8 mouse cellular contexts compared by ENCODE assay signal in genomic region chr5:142581517-142581916, GRCm38 (mm10). TPM values are rescaled to one million over a fixed set of nuclear protein-coding genes. Genes with fewer than 3 reads are reported as not detected.
DNase-seq lines count a peak whose midpoint lies in the region; ATAC-seq and TF ChIP-seq lines count a peak whose summit lies in the region.

No protein-coding gene starts in this region.

- peaks cover 9% of the 10 kb centered on the region for H3K36me3 ChIP-seq in forebrain, postnatal 0 days (ENCODE audit: insufficient read depth)
- no peaks in the 10 kb centered on the region for H3K36me3 ChIP-seq in kidney, embryonic 14.5 days (ENCODE audit: control insufficient read depth, insufficient read depth, low read length)
- no peaks in the 10 kb centered on the region for H3K36me3 ChIP-seq in limb, embryonic 13.5 days
- no peaks in the 10 kb centered on the region for H3K36me3 ChIP-seq in midbrain, embryonic 16.5 days (ENCODE audit: control insufficient read depth, insufficient read depth, low read length)

- no peak overlapping the region for H3K4me2 ChIP-seq in forebrain, postnatal 0 days (ENCODE audit: low read depth)
- H3K4me2 ChIP-seq in kidney, embryonic 14.5 days (replicated peaks; ENCODE audit: low read depth, low read length): no peak overlapping the region
- no peak overlapping the region for H3K4me2 ChIP-seq in limb, embryonic 13.5 days (replicated peaks)
- H3K4me2 ChIP-seq in midbrain, embryonic 16.5 days (ENCODE audit: low read length): no peak overlapping the region

- 0 out of 2 replicates have a peak, but pooled peaks cover 5% of the 10 kb centered on the region for H3K4me1 ChIP-seq in forebrain, postnatal 0 days (ENCODE audit: insufficient read depth)
- no peaks in the 10 kb centered on the region for H3K4me1 ChIP-seq in kidney, embryonic 14.5 days (ENCODE audit: control insufficient read depth, insufficient read depth, low read length)
- H3K4me1 ChIP-seq in limb, embryonic 13.5 days: peaks cover 9% of the 10 kb centered on the region; the same call in 1 of the 2 replicates
- peaks cover 6% of the 10 kb centered on the region; the same call in 1 of the 2 replicates for H3K4me1 ChIP-seq in midbrain, embryonic 16.5 days (ENCODE audit: control insufficient read depth, insufficient read depth, low read length)

- H3K9me3 ChIP-seq in forebrain, postnatal 0 days (ENCODE audit: low read length): no peaks in the 10 kb centered on the region
- H3K9me3 ChIP-seq in kidney, embryonic 14.5 days (ENCODE audit: control insufficient read depth, low read length): peaks cover 3% of the 10 kb centered on the region; the same call in 1 of the 2 replicates
- no peaks in the 10 kb centered on the region; the same call in 1 of the 2 replicates for H3K9me3 ChIP-seq in limb, embryonic 13.5 days
- H3K9me3 ChIP-seq in midbrain, embryonic 16.5 days (replicated peaks; ENCODE audit: control insufficient read depth, low read length, poor library complexity, severe bottlenecking): no peaks in the 10 kb centered on the region; the same call in 1 of the 2 replicates

- WGBS in forebrain, postnatal 0 days: 17% methylated on average over 5 of the region's 5 CpGs
- 18% methylated on average over 5 of the region's 5 CpGs for WGBS in kidney, embryonic 14.5 days
- 10% methylated on average over 5 of the region's 5 CpGs for WGBS in limb, embryonic 13.5 days
- WGBS in midbrain, embryonic 16.5 days: 11% methylated on average over 5 of the region's 5 CpGs

- no peak overlapping the region for H3K4me3 ChIP-seq in forebrain, postnatal 0 days (ENCODE audit: low read depth, low read length)
- H3K4me3 ChIP-seq in kidney, embryonic 14.5 days (ENCODE audit: low read length): no peak overlapping the region
- no peak overlapping the region for H3K4me3 ChIP-seq in limb, embryonic 13.5 days
- H3K4me3 ChIP-seq in midbrain, embryonic 16.5 days (ENCODE audit: low read depth, low read length): no peak overlapping the region

- TF ChIP-seq CTCF in forebrain, postnatal 0 days (IDR thresholded peaks at IDR 0.05; ENCODE audit: low read depth): peak; percentile 96

- H3K9ac ChIP-seq in forebrain, postnatal 0 days: no peak overlapping the region
- H3K9ac ChIP-seq in kidney, embryonic 14.5 days (ENCODE audit: low read depth, low read length): no peak overlapping the region
- H3K9ac ChIP-seq in limb, embryonic 13.5 days: no peak overlapping the region
- H3K9ac ChIP-seq in midbrain, embryonic 16.5 days (ENCODE audit: low read depth, low read length): no peak overlapping the region

- peak; percentile 63 for ATAC-seq in forebrain, postnatal 0 days
- peak; percentile 72 for ATAC-seq in kidney, embryonic 14.5 days (ENCODE audit: low FRiP score, low TSS enrichment)
- ATAC-seq in limb, embryonic 13.5 days (ENCODE audit: low FRiP score, low read depth): peak; percentile 77
- ATAC-seq in midbrain, embryonic 16.5 days: peak; percentile 60; the same call in 1 of the 2 replicates

- no peaks in the 10 kb centered on the region for H3K27me3 ChIP-seq in forebrain, postnatal 0 days (ENCODE audit: insufficient read depth, low read length)
- H3K27me3 ChIP-seq in kidney, embryonic 14.5 days (ENCODE audit: control insufficient read depth, insufficient read depth, low read length): no peaks in the 10 kb centered on the region
- no peaks in the 10 kb centered on the region; the same call in 1 of the 2 replicates for H3K27me3 ChIP-seq in limb, embryonic 13.5 days
- no peaks in the 10 kb centered on the region for H3K27me3 ChIP-seq in midbrain, embryonic 16.5 days (ENCODE audit: control insufficient read depth, insufficient read depth, low read depth, low read length)

- peak; percentile 40 to 61 for DNase-seq in heart, postnatal 14 days
- DNase-seq in heart, adult 9 months (ENCODE audit: low spot score in 2 of 2): no peak
- DNase-seq in cerebellum, adult 11-12 months: peak; percentile 48
- DNase-seq in forebrain, postnatal 0 days: peak; percentile 84
- DNase-seq in testis, postnatal 14 days (ENCODE audit: low spot score): peak; percentile 32

- intact Hi-C loops in heart, postnatal 14 days (cut with DNase I): loop anchor here (1.0 to 5.0 kb wide), 2 partner anchors 41 to 137 kb away; no protein-coding TSS in a partner anchor

- H3K27ac ChIP-seq in forebrain, postnatal 0 days (ENCODE audit: low read depth, low read length): no peak overlapping the region
- no peak overlapping the region for H3K27ac ChIP-seq in kidney, embryonic 14.5 days (ENCODE audit: low read depth, low read length)
- no peak overlapping the region for H3K27ac ChIP-seq in limb, embryonic 13.5 days
- no peak overlapping the region for H3K27ac ChIP-seq in midbrain, embryonic 16.5 days (ENCODE audit: low read length)

RNA-seq across cellular contexts. Expression of gene Mmd2, which starts 27.1 kb away (rescaled TPM):
- total RNA-seq in heart, postnatal 14 days (2021): under 1 TPM in 1 of 2 experiments, not detected in 1; 0.41 TPM
- total RNA-seq in forebrain, postnatal 0 days (2014; rRNA removed): 112 and 118 TPM in 2 replicates
- 107 and 127 TPM in 2 replicates for polyA plus RNA-seq in forebrain, postnatal 0 days (2015; fragmentation: Nextera tagmentation; extraction: Ambion mirVana)
- 0.14 TPM in 1 of 2 replicates, not detected in the other for polyA plus RNA-seq in kidney, embryonic 14.5 days (2014; fragmentation: Nextera tagmentation; extraction: Ambion mirVana)
- polyA plus RNA-seq in limb, embryonic 13.5 days (2015; fragmentation: Nextera tagmentation; extraction: Ambion mirVana): 2.1 and 2.2 TPM in 2 replicates
- polyA plus RNA-seq in midbrain, embryonic 16.5 days (2015; fragmentation: Nextera tagmentation; extraction: Ambion mirVana): 52.2 and 74.2 TPM in 2 replicates

RNA-seq across cellular contexts. Expression of gene Radil, which starts 30.6 kb away (rescaled TPM):
- 1 to 10 TPM; 2.8 to 3.7 TPM for total RNA-seq in heart, postnatal 14 days (2021)
- total RNA-seq in forebrain, postnatal 0 days (2014; rRNA removed): 10.8 and 20.7 TPM in 2 replicates
- 6.0 and 10.4 TPM in 2 replicates for polyA plus RNA-seq in forebrain, postnatal 0 days (2015; fragmentation: Nextera tagmentation; extraction: Ambion mirVana)
- polyA plus RNA-seq in kidney, embryonic 14.5 days (2014; fragmentation: Nextera tagmentation; extraction: Ambion mirVana): 0.90 and 1.7 TPM in 2 replicates
- polyA plus RNA-seq in limb, embryonic 13.5 days (2015; fragmentation: Nextera tagmentation; extraction: Ambion mirVana): 4.3 and 4.8 TPM in 2 replicates
- 24.0 and 26.2 TPM in 2 replicates for polyA plus RNA-seq in midbrain, embryonic 16.5 days (2015; fragmentation: Nextera tagmentation; extraction: Ambion mirVana)

RNA-seq across cellular contexts. Expression of gene Wipi2, which starts 46.0 kb away (rescaled TPM):
- total RNA-seq in heart, postnatal 14 days (2021): 10 to 100 TPM; 36.1 TPM
- 62.5 and 68.0 TPM in 2 replicates for total RNA-seq in forebrain, postnatal 0 days (2014; rRNA removed)
- polyA plus RNA-seq in forebrain, postnatal 0 days (2015; fragmentation: Nextera tagmentation; extraction: Ambion mirVana): 32.2 and 37.4 TPM in 2 replicates
- 36.4 and 59.2 TPM in 2 replicates for polyA plus RNA-seq in kidney, embryonic 14.5 days (2014; fragmentation: Nextera tagmentation; extraction: Ambion mirVana)
- 50.0 and 53.1 TPM in 2 replicates for polyA plus RNA-seq in limb, embryonic 13.5 days (2015; fragmentation: Nextera tagmentation; extraction: Ambion mirVana)
- 43.9 and 45.1 TPM in 2 replicates for polyA plus RNA-seq in midbrain, embryonic 16.5 days (2015; fragmentation: Nextera tagmentation; extraction: Ambion mirVana)

RNA-seq across cellular contexts. Expression of gene Papolb, which starts 51.6 kb away (rescaled TPM):
- total RNA-seq in heart, postnatal 14 days (2021): under 1 TPM; 0.17 to 0.22 TPM
- 0.38 and 0.62 TPM in 2 replicates for total RNA-seq in forebrain, postnatal 0 days (2014; rRNA removed)
- polyA plus RNA-seq in forebrain, postnatal 0 days (2015; fragmentation: Nextera tagmentation; extraction: Ambion mirVana): 0.12 and 0.13 TPM in 2 replicates
- polyA plus RNA-seq in kidney, embryonic 14.5 days (2014; fragmentation: Nextera tagmentation; extraction: Ambion mirVana): 0.20 TPM in 1 of 2 replicates, not detected in the other
- polyA plus RNA-seq in limb, embryonic 13.5 days (2015; fragmentation: Nextera tagmentation; extraction: Ambion mirVana): 0.15 TPM in 1 of 2 replicates, not detected in the other
- polyA plus RNA-seq in midbrain, embryonic 16.5 days (2015; fragmentation: Nextera tagmentation; extraction: Ambion mirVana): 0.14 and 0.20 TPM in 2 replicates

Comparison
In these comparisons a context has a peak if more than half of its experiments do, and no peak if none do; other contexts are left out.
1. DNase-seq: peak in heart, postnatal 14 days (2 of 2), cerebellum, adult 11-12 months (single experiment), forebrain, postnatal 0 days (single experiment) and testis, postnatal 14 days (single experiment); none in heart, adult 9 months (0 of 2).
2. RNA of gene Mmd2, which starts 27.1 kb away (polyA plus RNA-seq): 107 to 127 TPM in forebrain, postnatal 0 days and 52.2 to 74.2 TPM in midbrain, embryonic 16.5 days; 2.1 to 2.2 TPM in limb, embryonic 13.5 days and 0.14 TPM in kidney, embryonic 14.5 days; every median in the first group is over 10 times any median in the second.
3. Peak in every context shown above with its lines, with median percentiles within 50 percentile points of each other: ATAC-seq.